Mouse (Mus musculus): Measurements from ENCODE around the gene Zfp64. TPM values are rescaled to one million over a fixed set of nuclear protein-coding genes. Genes with fewer than 3 reads are reported as not detected.

Gene Zfp64
- polyA plus RNA-seq, 1 experiment from 2014 or later: 15.1 TPM

DNA sequence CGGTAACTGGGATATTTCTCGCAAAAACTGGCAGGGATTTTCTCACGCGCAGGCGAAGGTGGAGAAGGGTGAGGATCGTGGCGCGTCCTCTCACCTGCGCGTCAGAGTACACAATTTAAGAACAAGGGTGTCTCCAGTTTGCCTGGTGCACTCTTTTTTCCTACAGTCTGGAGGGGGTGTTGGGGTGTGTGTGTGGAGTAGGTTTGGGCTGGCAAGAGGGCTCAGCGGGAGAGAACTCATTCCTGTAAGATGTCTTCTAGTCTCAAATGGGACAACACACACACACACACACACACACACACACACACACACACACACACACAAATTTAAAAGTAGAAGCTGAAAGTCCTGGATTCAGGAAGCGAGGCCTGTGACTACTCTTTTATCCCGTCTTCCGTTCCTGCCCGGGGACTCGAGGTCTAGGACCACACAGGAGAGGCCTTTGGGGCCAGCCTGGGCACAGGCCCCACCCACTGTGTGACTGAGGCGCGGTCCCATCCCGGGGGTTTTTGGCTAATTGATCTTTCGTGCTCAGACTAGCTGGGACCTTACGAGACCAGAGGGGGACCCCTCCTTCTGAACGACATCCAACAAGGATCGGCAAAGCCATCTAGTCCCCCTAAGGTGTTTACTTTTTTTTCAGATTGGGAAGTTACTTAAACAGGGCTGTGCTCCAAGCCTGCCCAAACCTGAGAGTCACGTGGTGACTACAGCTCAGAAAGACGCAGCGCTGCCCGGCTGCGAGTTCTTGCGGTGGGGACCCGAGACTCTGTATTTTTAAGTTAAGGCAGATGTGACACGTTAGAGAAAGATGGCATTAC, 42.3 kb downstream of the Zfp64 start:
- H3K36me3 ChIP-seq: no peaks in the 10 kb centered on the region
- no peak overlapping the region for H3K27ac ChIP-seq (replicated peaks)
- H3K27me3 ChIP-seq (replicated peaks): peaks cover 60% of the 10 kb centered on the region
- H3K4me3 ChIP-seq: peak overlapping the region; percentile 61
- ATAC-seq (ENCODE audit: extremely low read depth, insufficient number of reproducible peaks, low FRiP score, low TSS enrichment): no peak
- peaks cover 5% of the 10 kb centered on the region; the same call in 1 of the 2 replicates for H3K9me3 ChIP-seq
- WGBS: 4% methylated on average over 31 of the region's 31 CpGs
- peaks cover 20% of the 10 kb centered on the region for H3K4me1 ChIP-seq
- peak overlapping the region; percentile 84 for H3K4me2 ChIP-seq
- H3K9ac ChIP-seq: peak overlapping the region; percentile 69; the same call in 1 of the 2 replicates

DNA sequence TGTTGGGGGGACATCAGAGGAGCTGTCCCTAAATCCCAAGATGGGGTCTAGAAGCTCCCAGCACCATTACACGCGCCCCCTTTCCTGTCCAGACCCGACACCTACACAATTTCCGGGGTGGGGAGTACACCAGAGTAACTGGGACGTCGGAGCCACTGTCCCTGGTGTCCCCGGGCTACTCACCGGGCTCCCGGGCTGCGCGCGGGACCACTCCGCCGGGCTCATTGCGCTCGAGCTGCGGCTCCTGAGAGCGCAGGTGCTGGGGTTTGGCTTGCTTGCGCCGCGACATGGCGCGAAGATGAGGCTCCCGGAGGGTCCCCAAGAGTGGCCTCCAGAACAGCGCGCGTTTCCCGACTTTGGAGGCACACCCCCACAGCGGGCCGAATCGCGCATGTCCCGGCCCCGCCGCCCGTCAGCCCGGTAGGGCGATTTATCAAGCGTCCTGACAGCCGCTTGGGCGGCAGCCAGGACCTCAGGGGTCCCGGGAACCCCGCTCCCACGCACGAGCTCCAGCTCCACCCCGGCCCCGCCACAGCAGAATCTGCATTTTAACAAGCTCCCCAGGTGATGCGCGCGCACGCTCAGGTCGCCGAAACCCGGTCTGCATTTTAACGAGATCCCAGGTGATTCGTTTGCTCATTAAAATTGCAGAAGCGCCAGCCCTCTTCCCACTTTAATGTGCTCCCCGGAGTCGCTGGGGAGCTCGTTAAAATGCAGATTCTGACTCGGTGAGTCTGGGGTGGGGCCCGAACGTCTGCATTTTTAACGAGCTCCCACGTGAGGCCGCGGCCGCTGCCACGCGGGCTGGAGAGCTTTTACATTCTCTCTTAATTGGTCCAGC, 43.1 kb downstream of the Zfp64 start:
- Histone ChIP-seq H3K9me3 (peaks cover 5% of the 10 kb centered on the region; the same call in 1 of the 2 replicates), H3K4me2 (peak overlapping the region; percentile 84), H3K36me3 (no peaks in the 10 kb centered on the region), H3K4me3 (peak overlapping the region; percentile 61), H3K27ac (replicated peaks) (no peak overlapping the region), H3K9ac (peak overlapping the region; percentile 69), H3K27me3 (replicated peaks) (peaks cover 66% of the 10 kb centered on the region), H3K4me1 (peaks cover 20% of the 10 kb centered on the region)
- WGBS: under 1% methylated on average over 70 of the region's 70 CpGs
- no peak for ATAC-seq (ENCODE audit: extremely low read depth, insufficient number of reproducible peaks, low FRiP score, low TSS enrichment)

DNA sequence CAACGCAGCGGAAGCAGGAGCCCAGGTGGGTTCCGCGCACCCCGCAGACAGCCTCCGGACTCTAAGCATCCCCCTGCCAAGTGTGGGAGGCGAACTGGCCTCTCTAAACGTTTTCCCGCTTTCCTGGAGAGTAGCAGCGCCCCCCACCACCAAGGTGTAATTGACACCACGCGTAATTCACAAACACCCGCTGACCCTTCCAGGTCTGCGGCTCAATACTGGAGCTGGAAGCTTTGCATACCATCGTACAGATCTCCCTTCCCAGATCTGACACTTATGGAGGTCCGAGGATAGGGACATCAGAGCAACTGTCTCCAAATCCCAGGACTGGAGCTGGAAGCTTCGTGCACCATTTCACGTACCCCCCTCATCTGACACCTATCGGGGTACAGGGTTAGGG, 43.9 kb downstream of the Zfp64 start:
- Histone ChIP-seq H3K4me3 (peak overlapping the region; percentile 61), H3K36me3 (no peaks in the 10 kb centered on the region), H3K27ac (replicated peaks) (no peak overlapping the region), H3K9me3 (peaks cover 5% of the 10 kb centered on the region; the same call in 1 of the 2 replicates), H3K27me3 (replicated peaks) (peaks cover 74% of the 10 kb centered on the region), H3K9ac (no peak overlapping the region), H3K4me1 (peaks cover 20% of the 10 kb centered on the region), H3K4me2 (peak overlapping the region; percentile 84)
- 2% methylated on average over 19 of the region's 19 CpGs for WGBS
- no peak for ATAC-seq (ENCODE audit: extremely low read depth, insufficient number of reproducible peaks, low FRiP score, low TSS enrichment)

DNA sequence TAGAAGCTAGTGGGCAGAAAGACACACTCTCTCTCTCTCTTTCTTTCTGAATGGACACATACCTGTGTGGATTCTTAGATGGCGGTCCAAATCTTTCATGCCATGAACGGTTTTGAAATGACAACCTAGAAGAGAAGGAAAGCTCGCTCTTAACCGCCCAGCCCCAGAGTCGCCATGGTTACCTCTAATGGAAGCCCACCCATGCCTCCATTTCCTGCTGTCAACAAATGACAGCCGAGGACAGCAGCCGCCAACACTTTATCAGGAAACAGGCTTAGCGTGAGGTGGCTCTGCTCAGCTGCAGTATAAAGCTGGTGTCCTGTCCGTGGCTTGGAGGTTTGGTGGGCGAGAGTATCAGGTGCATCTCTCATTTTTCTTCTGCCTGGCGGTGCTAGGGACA, 49.4 kb downstream of the Zfp64 start:
- Histone ChIP-seq H3K4me3 (no peak overlapping the region), H3K4me1 (peaks cover 7% of the 10 kb centered on the region), H3K4me2 (no peak overlapping the region), H3K27ac (replicated peaks) (no peak overlapping the region), H3K36me3 (no peaks in the 10 kb centered on the region), H3K9ac (no peak overlapping the region), H3K9me3 (peaks cover 5% of the 10 kb centered on the region; the same call in 1 of the 2 replicates), H3K27me3 (replicated peaks) (peaks cover 56% of the 10 kb centered on the region)
- 20% methylated on average over 11 of the region's 11 CpGs for WGBS
- no peak for ATAC-seq (ENCODE audit: extremely low read depth, insufficient number of reproducible peaks, low FRiP score, low TSS enrichment)

DNA sequence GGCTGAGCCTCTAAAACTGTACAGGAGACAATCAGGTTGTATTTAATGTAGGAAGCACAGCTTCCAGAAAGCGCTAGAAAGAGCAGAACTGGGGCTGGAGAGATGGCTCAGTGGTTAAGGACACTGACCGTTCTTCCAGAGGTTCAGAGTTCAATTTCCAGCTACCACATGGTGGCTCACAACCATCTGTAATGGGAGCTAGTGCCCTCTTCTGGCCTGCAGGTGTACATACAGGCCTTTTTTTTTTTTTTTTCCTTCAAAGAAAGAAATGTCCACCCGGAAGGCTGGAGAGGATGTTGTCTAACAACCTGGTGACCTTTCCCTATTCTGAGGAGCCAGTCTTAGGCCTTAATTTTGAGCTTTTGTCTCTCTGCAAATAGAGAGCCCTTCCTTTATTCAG, 50.5 kb downstream of the Zfp64 start:
- no peak overlapping the region for H3K4me3 ChIP-seq
- peaks cover 44% of the 10 kb centered on the region for H3K27me3 ChIP-seq (replicated peaks)
- H3K4me2 ChIP-seq: no peak overlapping the region
- 62% methylated on average over 3 of the region's 3 CpGs for WGBS
- no peaks in the 10 kb centered on the region for H3K36me3 ChIP-seq
- peaks cover 5% of the 10 kb centered on the region; the same call in 1 of the 2 replicates for H3K9me3 ChIP-seq
- H3K4me1 ChIP-seq: peaks cover 7% of the 10 kb centered on the region
- ATAC-seq (ENCODE audit: extremely low read depth, insufficient number of reproducible peaks, low FRiP score, low TSS enrichment): no peak
- H3K9ac ChIP-seq: no peak overlapping the region
- no peak overlapping the region for H3K27ac ChIP-seq (replicated peaks)

DNA sequence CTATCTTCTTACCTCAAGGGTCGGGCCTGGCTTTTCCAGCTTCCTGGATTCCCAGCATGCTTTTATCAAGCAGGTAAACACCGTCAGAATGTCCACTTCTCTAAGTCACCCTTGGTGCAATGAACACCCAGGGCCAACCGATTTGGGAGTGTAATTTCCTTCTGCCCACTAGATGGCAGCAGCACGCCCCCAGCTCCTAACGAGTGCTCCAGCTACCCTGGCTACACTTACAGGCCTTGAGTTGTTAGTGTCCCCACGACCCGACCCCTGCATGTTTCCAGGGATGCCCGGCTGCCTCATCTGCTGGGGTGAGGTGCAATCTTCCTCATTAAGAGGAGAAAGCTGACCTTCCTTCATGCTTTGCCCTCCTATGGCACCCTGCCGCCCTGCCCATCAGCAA, 51.2 kb downstream of the Zfp64 start:
- H3K36me3 ChIP-seq: no peaks in the 10 kb centered on the region
- no peak overlapping the region for H3K9ac ChIP-seq
- no peak for ATAC-seq (ENCODE audit: extremely low read depth, insufficient number of reproducible peaks, low FRiP score, low TSS enrichment)
- H3K27ac ChIP-seq (replicated peaks): no peak overlapping the region
- H3K27me3 ChIP-seq (replicated peaks): peaks cover 38% of the 10 kb centered on the region
- peaks cover 1% of the 10 kb centered on the region; the same call in 1 of the 2 replicates for H3K9me3 ChIP-seq
- 14% methylated on average over 9 of the region's 9 CpGs for WGBS
- no peak overlapping the region for H3K4me2 ChIP-seq
- H3K4me1 ChIP-seq: peaks cover 7% of the 10 kb centered on the region
- no peak overlapping the region for H3K4me3 ChIP-seq

DNA sequence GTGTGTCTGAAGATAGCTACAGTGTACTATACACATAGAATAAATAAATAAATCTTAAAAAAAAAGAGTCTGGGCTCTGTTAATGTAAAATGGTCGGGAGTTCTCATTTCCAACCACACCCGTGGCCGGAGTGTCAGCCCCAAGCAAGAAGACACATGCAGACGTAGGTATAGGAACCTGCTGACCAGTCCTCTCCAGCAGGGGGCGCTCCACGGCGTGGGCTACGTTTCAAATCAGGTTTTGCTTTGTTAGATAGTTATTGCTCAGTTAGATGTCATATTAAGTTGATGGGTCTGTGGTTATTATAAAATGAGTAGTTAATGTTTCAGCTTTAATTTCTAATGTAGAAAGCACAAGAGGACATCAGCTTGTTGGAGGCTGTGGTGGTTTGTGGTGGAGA, 52.8 kb downstream of the Zfp64 start:
- ATAC-seq (ENCODE audit: extremely low read depth, insufficient number of reproducible peaks, low FRiP score, low TSS enrichment): no peak
- H3K4me1 ChIP-seq: peaks cover 7% of the 10 kb centered on the region
- H3K27me3 ChIP-seq (replicated peaks): peaks cover 24% of the 10 kb centered on the region
- H3K4me2 ChIP-seq: no peak overlapping the region
- no peak overlapping the region for H3K9ac ChIP-seq
- 0 out of 2 replicates have a peak, but pooled peaks cover 3% of the 10 kb centered on the region for H3K36me3 ChIP-seq
- 20% methylated on average over 8 of the region's 8 CpGs for WGBS
- H3K4me3 ChIP-seq: no peak overlapping the region
- no peak overlapping the region for H3K27ac ChIP-seq (replicated peaks)
- H3K9me3 ChIP-seq: no peaks in the 10 kb centered on the region

DNA sequence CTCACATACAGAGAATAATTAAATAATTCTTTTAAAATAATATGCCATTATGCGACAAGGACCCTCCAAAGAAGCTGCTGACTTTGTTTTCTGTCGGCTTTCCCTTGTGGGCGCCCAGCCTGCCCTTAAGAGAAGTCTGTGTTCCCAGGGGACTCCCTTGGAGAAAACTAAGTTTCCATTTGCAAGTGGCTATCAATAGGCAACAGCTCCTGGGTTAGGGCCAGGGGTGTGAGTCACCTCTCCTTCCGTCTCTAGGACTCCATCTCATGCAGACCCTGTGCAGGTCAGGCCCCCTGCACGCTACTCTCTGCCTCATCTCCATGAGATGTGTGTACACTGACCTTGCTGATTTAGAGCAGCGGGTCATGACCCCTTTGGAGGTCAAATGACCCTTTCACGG, 57.5 kb downstream of the Zfp64 start:
- no peak for ATAC-seq (ENCODE audit: extremely low read depth, insufficient number of reproducible peaks, low FRiP score, low TSS enrichment)
- H3K4me2 ChIP-seq: no peak overlapping the region
- H3K4me3 ChIP-seq: no peak overlapping the region
- H3K9me3 ChIP-seq: no peaks in the 10 kb centered on the region
- no peak overlapping the region for H3K9ac ChIP-seq
- H3K27me3 ChIP-seq (replicated peaks): no peaks in the 10 kb centered on the region
- H3K4me1 ChIP-seq: no peaks in the 10 kb centered on the region
- H3K36me3 ChIP-seq: 0 out of 2 replicates have a peak, but pooled peaks cover 3% of the 10 kb centered on the region
- WGBS: 71% methylated on average over 7 of the region's 7 CpGs
- no peak overlapping the region for H3K27ac ChIP-seq (replicated peaks)

DNA sequence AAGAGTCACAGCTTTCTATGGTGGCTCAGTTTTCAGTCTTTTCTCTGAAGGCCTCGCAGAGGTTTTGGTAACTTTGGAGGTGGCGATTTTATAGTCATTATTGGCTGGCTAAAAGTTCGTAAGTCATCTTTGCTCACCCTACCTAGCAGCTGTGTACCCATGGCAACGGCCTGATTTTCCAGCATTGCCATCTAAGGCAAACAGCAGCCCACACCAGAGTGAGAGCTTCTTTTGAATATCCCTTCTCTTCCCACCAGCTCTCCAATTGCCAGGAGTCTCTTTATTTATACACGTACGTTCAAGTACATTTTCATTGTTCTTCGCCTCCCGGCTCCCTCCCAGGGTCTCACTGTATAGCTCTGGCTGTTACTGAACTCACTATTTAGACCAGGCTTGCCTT, 59.9 kb downstream of the Zfp64 start:
- Histone ChIP-seq H3K4me3 (no peak overlapping the region), H3K9me3 (no peaks in the 10 kb centered on the region), H3K4me1 (no peaks in the 10 kb centered on the region), H3K9ac (no peak overlapping the region), H3K27ac (replicated peaks) (no peak overlapping the region), H3K36me3 (0 out of 2 replicates have a peak, but pooled peaks cover 3% of the 10 kb centered on the region), H3K4me2 (no peak overlapping the region), H3K27me3 (replicated peaks) (no peaks in the 10 kb centered on the region)
- WGBS: 81% methylated on average over 8 of the region's 8 CpGs
- no peak for ATAC-seq (ENCODE audit: extremely low read depth, insufficient number of reproducible peaks, low FRiP score, low TSS enrichment)

DNA sequence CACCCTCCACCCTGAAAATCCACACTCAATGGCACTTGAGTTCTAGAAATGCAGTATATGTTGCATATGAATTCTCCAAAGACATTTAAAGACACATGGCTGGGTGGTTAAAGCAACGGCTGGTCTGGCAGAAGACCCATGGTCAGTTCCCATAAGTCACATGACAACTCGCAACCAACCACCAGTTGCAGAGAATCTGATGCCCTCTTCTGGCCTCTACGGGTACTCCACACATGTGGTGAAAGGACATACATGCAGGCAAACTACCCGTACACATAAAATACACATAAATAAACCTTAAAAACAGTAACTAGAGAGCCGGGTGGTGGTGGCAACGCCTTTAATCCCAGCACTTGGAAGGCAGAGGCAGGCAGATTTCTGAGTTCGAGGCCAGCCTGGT, 60.6 kb downstream of the Zfp64 start:
- no peak overlapping the region for H3K27ac ChIP-seq (replicated peaks)
- H3K4me3 ChIP-seq: no peak overlapping the region
- H3K4me2 ChIP-seq: no peak overlapping the region
- H3K36me3 ChIP-seq: 0 out of 2 replicates have a peak, but pooled peaks cover 3% of the 10 kb centered on the region
- H3K27me3 ChIP-seq (replicated peaks): no peaks in the 10 kb centered on the region
- 87% methylated on average over 7 of the region's 7 CpGs for WGBS
- no peak for ATAC-seq (ENCODE audit: extremely low read depth, insufficient number of reproducible peaks, low FRiP score, low TSS enrichment)
- no peaks in the 10 kb centered on the region for H3K4me1 ChIP-seq
- no peaks in the 10 kb centered on the region for H3K9me3 ChIP-seq
- no peak overlapping the region for H3K9ac ChIP-seq

DNA sequence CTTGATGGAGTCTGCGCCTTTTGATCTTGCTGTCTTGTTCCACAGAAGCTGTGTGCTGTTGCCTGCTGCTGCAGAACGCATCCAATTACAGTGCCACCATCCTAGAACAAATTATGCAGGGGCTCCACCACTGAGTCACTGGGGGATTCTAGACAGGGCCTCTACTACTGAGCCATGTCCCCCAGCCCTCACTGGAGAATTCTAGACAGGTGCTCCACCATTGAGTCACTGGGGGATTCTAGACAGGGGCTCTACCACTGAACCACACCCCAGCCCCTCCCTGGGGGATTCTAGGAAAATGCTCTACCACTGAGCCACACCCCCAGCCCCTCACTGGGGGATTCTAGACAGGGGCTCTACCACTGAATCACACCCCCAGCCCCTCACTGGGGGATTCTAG, 63.3 kb downstream of the Zfp64 start:
- Histone ChIP-seq H3K4me3 (no peak overlapping the region), H3K4me2 (no peak overlapping the region), H3K27ac (replicated peaks) (no peak overlapping the region), H3K27me3 (replicated peaks) (no peaks in the 10 kb centered on the region; the same call in 1 of the 2 replicates), H3K9ac (no peak overlapping the region), H3K9me3 (no peaks in the 10 kb centered on the region), H3K4me1 (no peaks in the 10 kb centered on the region), H3K36me3 (no peaks in the 10 kb centered on the region)
- WGBS: 82% methylated on average over 2 of the region's 2 CpGs
- no peak for ATAC-seq (ENCODE audit: extremely low read depth, insufficient number of reproducible peaks, low FRiP score, low TSS enrichment)
